Mouse (Mus musculus) testis, adult 2 months (tissue): ENCODE measurements at regions not wholly inside any gene's neighbourhood (a gene's known extent, or its start where the extent isn't known, plus 50 kb on each side); places are given as distances from the start of the nearest gene placed in this dataset.

Source experiments
- H3K27ac ChIP-seq: fragments of 200-500 bp; 2 replicates; pipeline ENCODE4 v1.5.1; 2012; ENCODE audit warnings: low read depth, low read length; ENCODE audit not compliant: control insufficient read depth, insufficient read depth
- H3K27me3 ChIP-seq: fragments of 200-500 bp; 2 replicates; pipeline ENCODE4 v1.6.1; 2012; ENCODE audit warnings: mild to moderate bottlenecking, low read length, moderate library complexity; ENCODE audit not compliant: control insufficient read depth, insufficient read depth
- H3K36me3 ChIP-seq: fragments of 200-500 bp; 2 replicates; pipeline ENCODE4 v1.6.1; 2012; ENCODE audit warnings: mild to moderate bottlenecking, low read length; ENCODE audit not compliant: control insufficient read depth, insufficient read depth
- H3K4me1 ChIP-seq: fragments of 200-500 bp; 2 replicates; pipeline ENCODE4 v1.6.1; 2012; ENCODE audit warnings: low read length; ENCODE audit not compliant: control insufficient read depth, insufficient read depth
- H3K4me3 ChIP-seq: fragments of 200-500 bp; 2 replicates; pipeline ENCODE4 v1.5.1; 2012; ENCODE audit warnings: low read depth, mild to moderate bottlenecking, low read length, moderate library complexity, mixed read lengths; ENCODE audit not compliant: control insufficient read depth
- CTCF ChIP-seq: fragments of 200-500 bp; IDR thresholded peaks from 2 replicates; pipeline ENCODE4 v1.5.1; 2012; ENCODE audit warnings: low read depth, mild to moderate bottlenecking, inconsistent platforms, low read length, moderate library complexity; ENCODE audit not compliant: control insufficient read depth, insufficient read depth, insufficient replicate concordance
- POLR2A ChIP-seq: fragments of 200-500 bp; IDR thresholded peaks from 2 replicates; pipeline ENCODE4 v1.6.1; 2012; ENCODE audit warnings: low read depth, mild to moderate bottlenecking, inconsistent platforms, low read length, moderate library complexity; ENCODE audit not compliant: control insufficient read depth

GRCm38 (mm10) chr12:92291490-92291889 lies 442.5 kb upstream of the Sel1l start:
- no peak overlapping the region for H3K27ac ChIP-seq
- H3K4me1 ChIP-seq = no peaks in the 10 kb centered on the region
- H3K4me3 ChIP-seq = no peak overlapping the region
- H3K36me3 ChIP-seq = no peaks in the 10 kb centered on the region
- TF ChIP-seq POLR2A (no peak), CTCF (no peak)
- no peaks in the 10 kb centered on the region for H3K27me3 ChIP-seq

GRCm38 (mm10) chr12:92285511-92285910 lies 436.6 kb upstream of the Sel1l start:
- TF ChIP-seq POLR2A = no peak
- no peak for TF ChIP-seq CTCF
- H3K27ac ChIP-seq = no peak overlapping the region
- H3K4me3 ChIP-seq = no peak overlapping the region
- H3K36me3 ChIP-seq = no peaks in the 10 kb centered on the region
- no peaks in the 10 kb centered on the region for H3K27me3 ChIP-seq
- no peaks in the 10 kb centered on the region for H3K4me1 ChIP-seq

- H3K4me1 ChIP-seq = no peaks in the 10 kb centered on the region
- no peaks in the 10 kb centered on the region for H3K36me3 ChIP-seq
- TF ChIP-seq CTCF (no peak), POLR2A (no peak)
- H3K4me3 ChIP-seq = no peak overlapping the region
- H3K27ac ChIP-seq = no peak overlapping the region
- no peaks in the 10 kb centered on the region for H3K27me3 ChIP-seq
These were observed 431.5 kb upstream of the Sel1l start for GRCm38 (mm10) chr12:92280470-92280869.

GRCm38 (mm10) chr12:92251962-92252361 lies 403.0 kb upstream of the Sel1l start:
- no peak for TF ChIP-seq POLR2A
- no peak for TF ChIP-seq CTCF

GRCm38 (mm10) chr12:92246790-92247451 lies 398.0 kb upstream of the Sel1l start:
- no peaks in the 10 kb centered on the region for H3K4me1 ChIP-seq
- no peaks in the 10 kb centered on the region for H3K27me3 ChIP-seq
- no peak overlapping the region for H3K27ac ChIP-seq
- H3K36me3 ChIP-seq = no peaks in the 10 kb centered on the region
- H3K4me3 ChIP-seq = no peak overlapping the region
- no peak for TF ChIP-seq POLR2A
- TF ChIP-seq CTCF = no peak

More at GRCm38 (mm10) chr12:92251962-92252361, 403.0 kb upstream of the Sel1l start:
- Histone ChIP-seq H3K27ac (no peak overlapping the region), H3K36me3 (no peaks in the 10 kb centered on the region), H3K27me3 (no peaks in the 10 kb centered on the region), H3K4me3 (no peak overlapping the region), H3K4me1 (no peaks in the 10 kb centered on the region)

GRCm38 (mm10) chr12:92239956-92240699 lies 391.2 kb upstream of the Sel1l start:
- no peaks in the 10 kb centered on the region for H3K27me3 ChIP-seq
- H3K27ac ChIP-seq = no peak overlapping the region
- no peaks in the 10 kb centered on the region for H3K36me3 ChIP-seq
- no peaks in the 10 kb centered on the region for H3K4me1 ChIP-seq
- TF ChIP-seq CTCF (no peak), POLR2A (no peak)
- H3K4me3 ChIP-seq = no peak overlapping the region

GRCm38 (mm10) chr12:92233650-92234408 lies 384.9 kb upstream of the Sel1l start:
- H3K4me3 ChIP-seq = no peak overlapping the region
- H3K36me3 ChIP-seq = no peaks in the 10 kb centered on the region
- H3K27ac ChIP-seq = no peak overlapping the region
- TF ChIP-seq CTCF = no peak
- no peak for TF ChIP-seq POLR2A
- no peaks in the 10 kb centered on the region for H3K27me3 ChIP-seq
- H3K4me1 ChIP-seq = no peaks in the 10 kb centered on the region
